Mouse (Mus musculus): ENCODE measurements around the gene Adam19. TPM values are rescaled to one million over a fixed set of nuclear protein-coding genes. Genes with fewer than 3 reads are reported as not detected.

The Adam19 gene
- polyA plus RNA-seq, 1 experiment from 2014 or later, result 27.0 TPM

DNA sequence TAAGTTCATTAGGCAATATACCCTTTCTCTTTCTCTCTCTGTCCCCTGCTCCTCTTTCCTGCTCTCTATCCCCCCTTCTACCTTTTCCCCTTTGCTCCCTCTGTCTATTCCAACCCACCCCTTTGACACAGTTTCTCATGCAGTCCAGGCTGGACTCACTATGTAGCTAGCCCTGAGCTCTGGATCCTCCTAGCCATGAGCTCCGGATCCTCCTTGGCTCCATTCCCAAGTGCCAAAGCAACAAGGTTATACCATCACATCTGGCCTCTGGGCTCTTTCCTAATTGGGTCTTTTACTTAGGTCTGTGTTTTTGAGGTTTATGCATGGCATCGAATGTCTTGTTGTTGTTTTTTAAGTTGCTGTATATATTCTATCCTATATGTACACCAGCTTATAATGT lies 25.3 kb downstream of the Adam19 start:
- Histone ChIP-seq H3K9ac (no peak overlapping the region), H3K36me3 (ENCODE audit: insufficient read depth) (peaks cover 25% of the 10 kb centered on the region), H3K9me3 (ENCODE audit: low read depth, low read length) (no peaks in the 10 kb centered on the region), H3K4me3 (ENCODE audit: low read depth, low read length) (no peak overlapping the region), H3K4me2 (no peak overlapping the region), H3K27me3 (ENCODE audit: insufficient read depth, low read length) (no peaks in the 10 kb centered on the region), H3K4me1 (ENCODE audit: insufficient read depth) (peaks cover 9% of the 10 kb centered on the region; the same call in 1 of the 2 replicates), H3K27ac (ENCODE audit: low read depth) (no peak overlapping the region)
- 76% methylated on average over 2 of the region's 2 CpGs for WGBS
- no peak for TF ChIP-seq CTCF (IDR thresholded peaks at IDR 0.05; ENCODE audit: low read depth)
- DNase-seq, result no peak
- no peak for ATAC-seq (ENCODE audit: insufficient read depth)

DNA sequence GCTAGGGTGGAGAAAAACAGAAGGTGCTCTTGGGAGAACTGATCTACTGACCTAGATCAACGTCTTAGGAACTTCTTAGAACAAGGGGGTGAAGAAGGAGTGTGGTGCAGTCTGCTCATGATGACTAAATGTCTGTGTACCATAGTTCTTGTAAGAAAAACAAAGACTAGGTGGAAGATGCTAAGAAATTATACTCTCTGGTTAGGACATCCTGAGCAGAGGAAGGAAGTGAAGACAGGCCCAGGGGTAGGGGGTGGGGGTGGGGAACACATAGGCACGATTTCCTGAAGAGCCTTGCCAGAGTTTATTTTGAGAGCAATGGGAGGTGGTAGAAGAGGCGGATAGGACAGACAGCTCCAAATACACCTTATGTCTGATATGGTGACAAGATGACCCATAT lies 27.6 kb downstream of the Adam19 start:
- Histone ChIP-seq H3K27me3 (ENCODE audit: insufficient read depth, low read length) (no peaks in the 10 kb centered on the region), H3K27ac (ENCODE audit: low read depth) (no peak overlapping the region), H3K4me3 (ENCODE audit: low read depth, low read length) (no peak overlapping the region), H3K4me1 (ENCODE audit: insufficient read depth) (peaks cover 19% of the 10 kb centered on the region), H3K4me2 (no peak overlapping the region), H3K36me3 (ENCODE audit: insufficient read depth) (peaks cover 8% of the 10 kb centered on the region; the same call in 1 of the 2 replicates), H3K9ac (no peak overlapping the region), H3K9me3 (ENCODE audit: low read depth, low read length) (no peaks in the 10 kb centered on the region)
- whole genome bisulfite sequencing, result 46% methylated on average over 3 of the region's 3 CpGs
- no peak for TF ChIP-seq CTCF (IDR thresholded peaks at IDR 0.05; ENCODE audit: low read depth)
- no peak for DNase-seq
- ATAC-seq (ENCODE audit: insufficient read depth), result no peak

DNA sequence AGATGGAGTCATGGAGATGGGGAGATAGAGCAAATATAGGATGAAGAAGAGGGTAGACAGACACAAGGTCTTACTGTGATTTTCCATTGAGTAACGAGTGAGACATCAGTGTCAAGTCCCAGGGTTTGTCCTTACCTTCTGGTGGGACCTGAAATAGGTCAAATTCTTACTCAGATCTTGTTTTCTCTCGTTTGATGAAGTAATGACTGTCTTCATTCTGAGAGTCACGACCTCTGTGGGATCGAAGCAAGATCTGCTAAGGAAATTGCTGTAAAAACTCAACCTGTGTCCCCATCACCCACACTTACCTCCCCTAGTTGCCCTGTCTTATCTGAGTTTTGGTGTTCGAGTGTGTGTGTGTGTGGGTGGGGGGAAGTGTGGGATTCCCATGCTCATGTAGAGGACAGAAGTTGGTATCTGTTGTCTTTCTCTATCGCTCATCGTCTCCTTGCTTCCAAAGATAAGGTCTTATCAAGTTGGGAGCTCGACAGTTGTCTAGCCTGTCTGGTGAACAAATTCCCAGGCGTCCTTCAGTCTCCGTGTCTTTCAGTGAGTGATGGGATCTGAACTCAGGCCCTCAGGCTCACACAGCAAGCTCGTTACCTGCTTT lies 28.1 kb downstream of the Adam19 start:
- Histone ChIP-seq H3K4me1 (ENCODE audit: insufficient read depth) (peaks cover 25% of the 10 kb centered on the region), H3K9me3 (ENCODE audit: low read depth, low read length) (no peaks in the 10 kb centered on the region), H3K4me2 (no peak overlapping the region), H3K9ac (no peak overlapping the region), H3K36me3 (ENCODE audit: insufficient read depth) (peaks cover 3% of the 10 kb centered on the region; the same call in 1 of the 2 replicates), H3K4me3 (ENCODE audit: low read depth, low read length) (no peak overlapping the region), H3K27me3 (ENCODE audit: insufficient read depth, low read length) (no peaks in the 10 kb centered on the region), H3K27ac (ENCODE audit: low read depth) (peak overlapping the region; percentile 1; the same call in 1 of the 2 replicates)
- DNase-seq, result no peak
- no peak for ATAC-seq (ENCODE audit: insufficient read depth)
- no peak for TF ChIP-seq CTCF (IDR thresholded peaks at IDR 0.05; ENCODE audit: low read depth)
- 68% methylated on average over 11 of the region's 11 CpGs for WGBS

DNA sequence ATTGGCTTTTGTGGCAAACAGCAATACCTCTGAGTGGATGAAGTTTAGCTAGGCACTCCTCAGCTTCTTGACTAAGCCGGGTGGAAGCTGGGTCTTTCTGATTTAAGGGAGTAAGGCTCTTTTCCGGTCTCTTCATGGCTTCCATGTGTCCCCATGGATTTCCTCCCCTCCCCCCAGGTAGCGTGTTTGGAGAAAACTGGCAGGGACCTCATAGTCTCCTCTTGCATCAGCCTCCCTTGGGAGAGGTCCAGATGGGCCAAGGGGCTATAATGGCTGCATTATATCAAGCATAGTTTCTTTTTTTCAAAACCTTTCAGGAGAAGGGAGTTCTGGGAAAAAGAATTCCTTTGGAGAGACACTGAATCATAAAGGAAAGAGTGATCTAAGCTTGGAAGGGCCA lies 28.8 kb downstream of the Adam19 start:
- WGBS, result 57% methylated on average over 3 of the region's 3 CpGs
- Histone ChIP-seq H3K27ac (ENCODE audit: low read depth) (peak overlapping the region; percentile 1; the same call in 1 of the 2 replicates), H3K9me3 (ENCODE audit: low read depth, low read length) (no peaks in the 10 kb centered on the region), H3K4me3 (ENCODE audit: low read depth, low read length) (no peak overlapping the region), H3K4me1 (ENCODE audit: insufficient read depth) (peaks cover 26% of the 10 kb centered on the region), H3K4me2 (no peak overlapping the region), H3K9ac (no peak overlapping the region), H3K36me3 (ENCODE audit: insufficient read depth) (no peaks in the 10 kb centered on the region), H3K27me3 (ENCODE audit: insufficient read depth, low read length) (no peaks in the 10 kb centered on the region)
- DNase-seq (peak; percentile 77), ATAC-seq (ENCODE audit: insufficient read depth) (no peak)
- TF ChIP-seq CTCF (IDR thresholded peaks at IDR 0.05; ENCODE audit: low read depth), result no peak

DNA sequence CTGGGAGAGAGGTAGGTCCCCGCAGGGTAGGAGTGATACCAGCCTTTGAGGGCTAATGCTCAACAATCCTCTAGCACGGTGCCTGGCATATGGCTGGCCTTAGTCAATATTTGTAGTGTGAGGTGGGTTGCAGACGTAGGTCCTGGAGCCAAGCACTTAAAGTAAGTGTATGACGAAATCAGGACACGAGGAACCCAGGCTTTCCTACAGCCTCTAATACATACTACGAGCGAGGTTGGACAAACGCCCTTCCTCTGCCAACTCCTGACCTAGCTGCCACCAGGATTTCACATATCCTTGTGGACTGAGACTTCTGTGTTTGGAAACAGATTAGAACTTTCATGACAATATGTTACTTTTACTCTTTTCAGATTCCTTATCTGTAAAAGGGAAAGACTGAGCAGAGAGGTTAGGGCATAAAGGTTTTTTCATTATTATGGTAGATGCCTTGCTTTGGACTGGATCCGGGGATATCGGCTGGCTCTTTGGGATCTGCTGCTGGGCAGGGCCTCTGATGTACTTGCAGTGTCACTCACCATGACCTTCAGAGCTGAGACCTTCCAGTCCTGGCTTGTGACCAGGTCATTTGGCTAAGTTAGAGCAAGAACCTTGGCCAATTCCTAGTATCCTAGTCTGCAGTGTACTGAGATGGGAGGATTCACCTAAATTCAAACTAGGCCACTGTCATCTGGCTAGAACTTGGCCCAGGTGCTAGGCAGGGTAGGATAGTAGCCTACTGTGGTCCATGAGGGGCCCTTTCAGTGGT lies 29.8 kb downstream of the Adam19 start:
- Histone ChIP-seq H3K4me2 (no peak overlapping the region), H3K27ac (ENCODE audit: low read depth) (peak overlapping the region; percentile 37; the same call in 1 of the 2 replicates), H3K4me1 (ENCODE audit: insufficient read depth) (peaks cover 33% of the 10 kb centered on the region), H3K4me3 (ENCODE audit: low read depth, low read length) (no peak overlapping the region), H3K9me3 (ENCODE audit: low read depth, low read length) (no peaks in the 10 kb centered on the region), H3K36me3 (ENCODE audit: insufficient read depth) (no peaks in the 10 kb centered on the region), H3K9ac (no peak overlapping the region), H3K27me3 (ENCODE audit: insufficient read depth, low read length) (no peaks in the 10 kb centered on the region)
- 73% methylated on average over 10 of the region's 10 CpGs for WGBS
- ATAC-seq (ENCODE audit: insufficient read depth) (no peak), DNase-seq (no peak)
- no peak for TF ChIP-seq CTCF (IDR thresholded peaks at IDR 0.05; ENCODE audit: low read depth)

DNA sequence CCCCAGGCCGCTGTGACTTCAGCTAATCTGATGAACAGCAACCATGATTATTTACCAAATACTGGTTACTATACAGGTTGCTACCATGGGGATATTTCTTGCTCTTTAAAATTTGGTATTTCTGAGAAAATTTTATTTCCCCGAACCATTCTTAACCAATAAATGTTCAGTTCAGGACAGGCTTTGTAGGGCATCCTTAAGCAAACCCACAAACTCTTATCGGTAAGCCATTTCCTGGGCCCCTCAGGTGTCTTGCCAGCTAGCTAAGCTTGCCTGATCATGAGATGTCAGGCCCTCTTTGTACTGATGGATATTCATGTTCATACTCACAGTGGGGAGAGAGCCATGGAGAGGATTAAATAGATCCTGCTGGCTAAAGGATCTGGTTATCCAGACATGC lies 30.7 kb downstream of the Adam19 start:
- ATAC-seq (ENCODE audit: insufficient read depth) (no peak), DNase-seq (no peak)
- Histone ChIP-seq H3K9ac (no peak overlapping the region), H3K36me3 (ENCODE audit: insufficient read depth) (no peaks in the 10 kb centered on the region), H3K9me3 (ENCODE audit: low read depth, low read length) (no peaks in the 10 kb centered on the region), H3K4me1 (ENCODE audit: insufficient read depth) (peaks cover 33% of the 10 kb centered on the region), H3K27me3 (ENCODE audit: insufficient read depth, low read length) (no peaks in the 10 kb centered on the region), H3K4me2 (no peak overlapping the region), H3K27ac (ENCODE audit: low read depth) (peak overlapping the region; percentile 39; the same call in 1 of the 2 replicates), H3K4me3 (ENCODE audit: low read depth, low read length) (no peak overlapping the region)
- whole genome bisulfite sequencing, result 84% methylated on average over 3 of the region's 3 CpGs
- TF ChIP-seq CTCF (IDR thresholded peaks at IDR 0.05; ENCODE audit: low read depth), result no peak

DNA sequence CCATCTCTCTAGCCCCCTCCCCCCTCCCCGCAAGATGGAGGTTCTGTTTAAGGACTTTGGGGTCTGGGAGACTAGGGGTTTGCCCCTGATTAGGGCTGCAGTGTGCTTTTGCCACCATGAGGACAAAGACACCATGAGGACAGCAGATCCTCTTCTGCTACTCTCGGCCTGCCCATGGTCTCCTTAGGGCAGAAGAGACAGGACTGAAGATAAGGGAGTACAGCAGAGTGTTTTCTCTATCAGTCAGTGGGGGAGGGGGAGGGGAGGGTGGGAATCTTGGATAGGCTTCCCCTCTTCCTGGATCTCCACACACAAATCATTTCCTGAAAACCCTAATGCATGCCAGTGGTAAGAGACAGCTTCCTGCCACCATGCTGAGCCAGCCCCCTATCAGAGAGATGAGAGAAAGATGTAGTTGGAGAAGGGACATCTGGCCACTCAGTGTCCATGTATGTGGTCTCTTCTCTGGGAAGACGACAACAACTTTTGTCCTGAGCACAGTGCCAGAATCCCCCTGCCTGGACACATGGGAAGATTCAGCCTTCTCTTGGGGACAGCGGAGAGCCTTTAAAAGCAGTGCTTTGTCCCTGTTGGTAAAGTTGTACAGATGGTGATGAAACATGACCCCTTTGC lies 33.4 kb downstream of the Adam19 start:
- Histone ChIP-seq H3K36me3 (ENCODE audit: insufficient read depth) (peaks cover 4% of the 10 kb centered on the region; the same call in 1 of the 2 replicates), H3K4me3 (ENCODE audit: low read depth, low read length) (no peak overlapping the region), H3K27me3 (ENCODE audit: insufficient read depth, low read length) (no peaks in the 10 kb centered on the region), H3K4me1 (ENCODE audit: insufficient read depth) (peaks cover 35% of the 10 kb centered on the region), H3K27ac (ENCODE audit: low read depth) (peak overlapping the region; percentile 85), H3K9me3 (ENCODE audit: low read depth, low read length) (no peaks in the 10 kb centered on the region), H3K4me2 (no peak overlapping the region; the same call in 1 of the 2 replicates), H3K9ac (no peak overlapping the region)
- ATAC-seq (ENCODE audit: insufficient read depth) (peak; percentile 93), DNase-seq (peak; percentile 88)
- WGBS, result 42% methylated on average over 4 of the region's 4 CpGs
- no peak for TF ChIP-seq CTCF (IDR thresholded peaks at IDR 0.05; ENCODE audit: low read depth)
